Mouse (Mus musculus): ENCODE results near the gene Chrne.

The Chrne gene

DNA sequence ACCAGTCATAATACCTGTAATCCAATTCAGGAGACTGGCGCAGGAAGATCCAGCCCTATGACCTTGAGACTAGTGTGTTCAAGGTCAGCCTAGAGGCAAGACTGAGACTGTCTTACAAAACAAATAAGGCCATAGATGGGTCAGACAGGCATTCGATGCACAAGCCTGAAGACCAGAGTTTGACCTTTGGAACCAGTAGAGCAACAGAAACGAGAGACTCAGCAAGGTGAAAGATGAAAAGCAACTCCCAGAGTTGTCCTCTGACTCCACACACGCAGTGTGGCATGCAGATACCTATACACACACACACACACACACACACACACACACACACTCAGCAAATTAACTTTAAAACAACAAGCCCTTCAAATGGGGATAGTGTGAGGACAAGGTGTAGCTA is 7.9 kb upstream of the Chrne start:
- DNase-seq (ENCODE audit: low spot score): no peak

DNA sequence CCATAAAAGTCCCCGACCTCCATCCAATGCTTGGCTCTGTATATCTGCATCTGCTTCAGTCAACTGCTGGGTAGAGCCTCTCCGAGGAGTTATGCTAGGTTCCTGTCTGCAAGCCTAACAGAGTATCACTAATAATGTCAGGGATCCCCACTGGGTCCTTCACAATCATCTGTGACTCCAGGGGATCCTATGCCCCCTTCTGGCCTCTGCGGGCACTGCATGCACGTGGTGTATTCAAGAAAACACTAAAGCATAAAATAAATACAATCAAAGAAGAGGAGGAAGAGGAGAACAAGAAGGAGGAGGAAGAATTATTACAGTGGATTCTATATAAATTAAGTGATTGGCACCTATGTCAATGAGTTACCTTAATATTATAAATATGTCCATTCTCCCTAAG is 6.5 kb upstream of the Chrne start:
- DNase-seq (ENCODE audit: low spot score): peak; percentile 78

DNA sequence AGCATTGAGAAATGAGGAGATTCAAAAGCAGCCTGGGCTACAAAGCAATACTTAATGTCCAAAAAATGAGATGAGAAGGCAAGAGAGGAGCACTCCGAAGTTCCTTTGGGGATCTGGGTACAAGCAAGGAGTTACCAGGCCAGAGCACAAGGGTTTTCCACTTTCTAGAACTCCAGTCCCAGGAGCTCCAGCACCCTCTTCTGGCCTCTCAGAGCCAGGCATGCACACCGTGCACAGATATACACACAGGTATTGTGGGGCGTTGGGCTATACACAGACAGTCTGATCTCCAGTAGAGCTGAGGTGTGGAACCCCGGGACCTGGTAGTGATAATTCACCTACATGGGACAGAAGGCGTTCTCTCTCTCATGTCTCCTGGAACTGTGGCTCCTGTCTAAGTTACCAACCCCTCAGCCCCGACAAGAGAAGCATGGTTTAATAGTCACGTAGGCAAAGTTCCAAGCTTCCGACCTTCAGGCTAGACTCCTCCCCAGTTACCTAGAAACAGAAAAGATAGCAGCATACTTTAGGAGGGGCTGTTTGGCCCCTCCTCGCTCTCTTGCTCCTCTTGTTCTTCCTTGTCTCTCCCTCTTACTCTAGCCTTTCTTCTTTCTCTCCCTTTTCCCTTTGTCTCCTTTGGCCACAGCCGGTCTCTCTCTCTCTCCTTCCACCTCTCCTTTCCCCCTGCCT is 4.2 kb upstream of the Chrne start:
- DNase-seq (ENCODE audit: low spot score): no peak

DNA sequence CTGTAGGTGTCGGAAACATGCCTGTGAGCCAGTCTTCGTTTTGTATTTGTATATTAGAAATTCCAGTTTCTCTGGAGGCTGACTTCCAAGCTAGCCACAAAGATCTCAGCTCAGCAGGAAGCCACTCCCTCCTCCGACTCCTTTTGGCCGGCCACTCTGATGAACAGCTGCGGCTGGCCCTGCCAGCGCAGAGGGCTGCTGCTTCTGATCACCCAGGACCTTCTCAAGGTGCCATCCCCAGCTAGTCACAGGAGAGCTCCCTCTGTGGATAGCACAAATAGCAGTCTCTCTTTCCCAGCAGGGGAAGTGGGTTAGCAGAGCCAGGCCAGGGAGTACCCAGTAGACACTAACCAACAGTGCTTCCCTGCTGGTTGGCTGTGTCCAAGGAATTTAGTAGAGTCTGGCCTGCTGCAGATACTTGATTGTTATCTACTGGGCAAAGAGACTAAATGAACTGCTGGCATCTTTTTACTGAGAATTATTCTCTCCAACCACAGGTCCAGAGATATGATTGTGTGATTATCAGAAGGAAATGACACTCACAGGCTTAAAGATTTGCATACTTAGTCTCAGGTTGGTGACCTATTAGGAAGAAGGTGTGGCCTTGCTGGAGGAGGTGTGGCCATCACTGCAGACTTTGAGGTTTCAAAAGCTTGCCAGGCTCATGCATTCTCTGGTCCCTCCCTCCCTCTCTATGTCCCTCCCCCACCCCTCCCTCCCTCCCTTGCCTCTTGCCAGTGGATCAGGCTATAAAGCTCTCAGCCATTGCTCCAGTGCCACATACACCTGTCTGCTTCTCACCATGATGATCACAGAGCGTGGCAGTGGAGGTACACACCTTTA is 3.2 kb upstream of the Chrne start:
- DNase-seq (ENCODE audit: low spot score): no peak

DNA sequence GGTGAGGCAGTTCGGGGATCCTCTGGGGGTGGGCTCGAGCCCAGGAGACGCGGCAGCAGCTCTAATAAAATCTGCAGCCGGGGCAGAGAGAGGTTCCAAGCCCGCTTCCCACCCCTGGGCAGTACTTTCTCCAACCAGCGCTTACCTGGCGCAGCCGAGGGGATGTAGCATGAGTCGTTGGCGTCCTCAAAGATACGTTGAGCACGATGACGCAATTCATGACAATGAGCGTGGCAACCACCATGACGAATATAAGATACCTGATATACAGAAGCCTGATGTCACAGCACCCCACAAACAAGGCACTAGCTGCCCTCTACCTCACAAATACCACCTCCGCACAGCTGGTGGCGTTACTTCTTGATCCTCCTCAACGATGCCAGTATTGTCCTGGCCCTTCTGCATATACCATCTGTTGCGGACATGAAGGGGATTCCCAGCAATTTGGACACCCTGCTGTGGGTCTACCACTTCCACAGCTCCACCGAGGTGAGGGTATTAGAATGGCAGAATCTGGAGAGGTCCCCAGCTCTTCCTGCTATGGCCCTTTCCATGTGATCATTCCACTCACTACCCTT is 3.4 kb downstream of the Chrne start, which contains the start of gene 4930544D05Rik:
Gene 4930544D05Rik, plus strand, starts transcription at position 333 of the 578 bp plus-strand sequence.
- no peak for DNase-seq (ENCODE audit: low spot score)

DNA sequence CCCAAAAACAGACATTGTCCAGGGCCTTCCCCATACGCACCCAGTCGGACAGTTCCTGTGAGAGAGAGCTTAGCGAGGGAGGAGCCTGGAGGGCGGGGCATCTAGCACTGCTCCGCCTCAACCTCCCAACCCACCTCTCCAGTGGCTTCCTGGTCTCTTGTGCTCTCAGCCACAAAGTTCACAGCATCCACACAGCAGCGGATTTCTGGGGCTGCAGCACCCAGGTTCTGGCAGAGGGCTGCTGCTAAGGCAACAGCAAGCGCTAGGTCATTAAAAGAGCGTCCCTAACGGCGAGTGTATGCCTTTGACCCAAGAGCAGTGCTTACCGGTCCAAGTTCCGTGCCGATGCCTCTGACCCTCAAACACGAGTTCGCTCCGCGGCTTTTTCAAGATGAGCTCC is 3.9 kb downstream of the Chrne start:
- DNase-seq (ENCODE audit: low spot score): peak; percentile 71

DNA sequence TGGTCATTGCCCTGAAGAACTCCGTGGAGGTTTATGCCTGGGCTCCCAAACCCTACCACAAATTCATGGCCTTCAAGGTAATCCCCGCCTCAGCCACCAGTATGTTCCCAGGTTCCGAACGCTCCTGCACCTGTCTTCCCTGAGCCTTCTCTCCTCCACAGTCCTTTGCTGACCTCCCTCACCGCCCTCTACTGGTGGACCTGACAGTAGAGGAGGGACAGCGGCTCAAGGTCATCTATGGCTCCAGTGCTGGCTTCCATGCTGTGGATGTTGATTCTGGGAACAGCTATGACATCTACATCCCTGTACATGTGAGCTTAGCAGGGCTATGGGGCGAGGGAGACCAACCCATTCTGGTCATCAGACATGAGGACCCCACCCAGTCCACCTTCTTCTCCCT is 6.5 kb downstream of the Chrne start:
- no peak for DNase-seq (ENCODE audit: low spot score)

DNA sequence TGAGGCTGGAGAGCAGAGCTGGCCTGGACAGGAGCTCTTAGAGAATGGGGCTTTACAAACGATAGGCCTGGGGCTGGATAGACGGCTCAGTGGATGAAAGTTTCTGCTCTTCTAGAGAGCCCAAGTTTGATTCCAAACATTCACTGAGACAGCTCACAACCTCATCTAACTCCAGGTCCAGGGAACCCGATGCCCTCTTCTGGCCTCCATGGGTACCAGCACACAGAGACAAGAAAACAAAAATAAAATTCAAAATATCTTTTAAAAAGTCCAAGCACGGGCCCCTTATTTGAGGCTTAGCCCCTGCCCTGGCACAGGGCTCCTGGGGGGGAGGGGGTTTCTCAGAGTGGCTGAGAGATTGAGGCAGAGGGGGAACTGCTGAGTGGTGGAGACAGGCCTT is 8.3 kb downstream of the Chrne start:
- DNase-seq (ENCODE audit: low spot score): no peak

DNA sequence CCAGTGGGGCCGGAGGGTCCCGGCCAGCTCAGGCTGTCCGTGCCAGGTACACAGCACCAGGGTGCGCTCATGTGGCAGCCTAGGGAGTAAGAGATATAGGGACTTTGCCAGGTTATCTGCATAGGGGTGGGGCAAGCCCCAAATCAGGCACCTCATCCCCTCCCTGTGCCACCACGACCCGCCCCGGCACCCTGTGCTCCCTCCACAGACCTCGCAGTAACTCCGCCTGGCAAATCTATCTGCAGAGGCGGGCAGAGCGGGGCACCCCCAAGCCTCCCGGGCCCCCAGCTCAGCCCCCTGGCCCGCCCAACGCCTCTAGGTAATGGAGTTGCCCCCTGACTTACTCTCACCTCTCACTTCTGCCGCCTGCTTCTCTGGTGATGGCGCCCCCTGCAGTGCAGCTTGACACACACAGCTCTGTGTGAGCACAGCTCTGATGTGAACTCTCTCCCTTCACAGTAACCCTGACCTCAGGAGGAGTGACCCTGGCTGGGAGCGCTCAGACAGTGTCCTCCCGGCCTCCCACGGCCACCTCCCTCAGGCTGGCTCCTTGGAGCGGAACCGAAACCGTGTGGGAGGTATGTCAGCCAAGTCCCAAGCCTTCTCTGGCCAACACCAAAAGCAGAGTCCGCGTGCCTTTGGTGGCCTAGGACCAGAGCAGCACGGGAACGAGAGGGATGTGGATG is 10.5 kb downstream of the Chrne start:
- DNase-seq (ENCODE audit: low spot score): peak; percentile 77

DNA sequence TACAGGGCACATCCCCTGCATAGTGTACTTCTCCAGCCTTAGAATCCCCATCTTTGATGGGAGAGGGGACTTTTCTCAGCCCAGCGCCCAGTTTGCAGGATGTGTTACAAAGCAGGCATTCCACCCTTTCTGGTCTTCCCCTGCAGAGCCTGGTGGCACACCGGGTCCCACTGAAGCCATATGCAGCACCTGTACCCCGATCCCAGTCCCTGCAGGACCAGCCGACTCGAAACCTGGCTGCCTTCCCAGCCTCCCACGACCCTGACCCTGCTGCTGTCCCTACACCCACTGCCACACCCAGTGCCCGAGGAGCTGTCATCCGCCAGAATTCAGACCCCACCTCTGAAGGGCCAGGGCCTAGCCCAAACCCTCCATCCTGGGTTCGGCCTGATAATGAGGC is 11.4 kb downstream of the Chrne start:
- DNase-seq (ENCODE audit: low spot score): no peak

DNA sequence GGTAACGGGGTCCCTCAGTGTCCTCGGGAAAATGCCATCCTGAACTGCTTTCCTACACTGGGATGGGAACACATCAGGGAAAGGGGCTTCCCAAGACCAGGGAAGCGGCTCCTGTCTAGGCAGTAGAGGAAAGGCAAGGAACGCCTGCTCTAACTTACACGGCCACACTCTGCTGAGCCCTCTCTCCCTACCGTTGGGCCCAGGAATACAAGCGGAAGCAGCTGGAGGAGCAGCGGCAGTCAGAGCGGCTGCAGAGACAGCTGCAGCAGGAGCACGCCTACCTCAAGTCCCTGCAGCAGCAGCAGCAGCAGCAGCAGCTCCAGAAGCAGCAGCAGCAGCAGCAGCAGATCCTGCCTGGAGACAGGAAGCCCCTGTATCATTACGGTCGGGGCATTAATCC is 12.3 kb downstream of the Chrne start:
- DNase-seq (ENCODE audit: low spot score): no peak

DNA sequence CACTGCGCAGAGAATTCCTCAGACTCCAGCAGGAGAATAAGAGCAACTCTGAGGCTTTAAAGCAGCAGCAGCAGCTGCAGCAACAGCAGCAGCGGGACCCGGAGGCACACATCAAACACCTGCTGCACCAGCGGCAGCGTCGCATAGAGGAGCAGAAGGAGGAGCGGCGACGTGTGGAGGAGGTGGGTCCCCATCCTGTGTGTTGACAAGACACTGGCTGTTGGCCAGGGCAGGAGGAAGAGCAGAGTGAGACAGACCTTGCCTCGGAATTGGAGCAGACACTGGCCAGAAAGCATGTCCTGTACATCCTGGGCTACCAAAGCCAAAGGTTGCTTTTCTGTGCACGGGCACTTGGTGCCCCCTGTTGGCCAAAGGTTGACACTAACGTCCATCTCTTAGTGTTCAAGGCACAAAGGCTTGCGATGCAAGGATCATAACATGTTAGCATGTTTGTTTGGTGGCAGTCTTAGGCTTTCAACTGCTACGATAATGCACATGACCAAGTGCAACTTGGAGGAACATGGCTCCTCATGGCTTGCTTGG is 13.9 kb downstream of the Chrne start:
- DNase-seq (ENCODE audit: low spot score): peak; percentile 84

DNA sequence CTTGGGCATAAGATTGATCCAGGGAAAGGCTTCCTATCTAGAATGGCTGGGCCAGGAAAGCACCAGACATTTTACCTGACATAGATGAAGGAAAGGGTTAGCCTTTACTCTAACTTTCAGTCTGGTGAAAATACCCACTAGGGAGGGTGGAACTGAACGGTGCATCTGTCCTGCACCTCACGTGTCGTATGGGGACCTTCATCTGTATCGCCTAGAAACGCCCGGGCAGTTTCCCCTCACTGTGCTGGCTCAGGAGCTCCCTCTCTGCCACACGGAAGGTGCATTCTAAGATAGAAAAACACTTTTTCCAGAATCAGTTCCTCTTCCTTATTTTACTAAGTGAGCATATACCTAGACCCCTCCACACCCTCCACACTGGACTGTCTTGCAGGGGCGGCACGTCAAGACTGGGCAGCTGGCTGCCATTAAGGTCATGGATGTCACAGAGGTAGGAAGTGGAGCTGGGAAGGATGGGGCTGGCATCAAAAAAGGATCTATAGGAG is 20.5 kb downstream of the Chrne start:
- DNase-seq (ENCODE audit: low spot score): no peak

DNA sequence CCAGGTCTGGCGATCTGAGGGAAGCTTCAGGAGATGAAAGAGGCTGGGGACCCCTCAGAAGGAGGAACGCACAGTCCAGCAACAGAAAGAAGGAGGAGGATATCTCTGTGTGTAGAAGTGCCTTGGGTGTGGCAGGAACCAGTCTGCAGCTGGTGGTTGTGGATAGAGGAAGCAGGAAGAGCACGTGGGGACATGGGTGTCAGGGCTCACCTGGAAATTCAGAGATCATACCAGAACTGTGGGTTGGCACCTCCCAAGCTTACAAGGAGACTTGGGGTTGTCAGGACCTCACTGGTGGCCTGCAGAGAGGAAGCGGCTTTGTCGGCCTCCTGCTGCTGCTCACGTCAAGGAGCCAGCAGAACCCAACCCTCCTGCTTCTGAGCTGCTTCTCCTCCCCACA is 21.7 kb downstream of the Chrne start:
- DNase-seq (ENCODE audit: low spot score): no peak

DNA sequence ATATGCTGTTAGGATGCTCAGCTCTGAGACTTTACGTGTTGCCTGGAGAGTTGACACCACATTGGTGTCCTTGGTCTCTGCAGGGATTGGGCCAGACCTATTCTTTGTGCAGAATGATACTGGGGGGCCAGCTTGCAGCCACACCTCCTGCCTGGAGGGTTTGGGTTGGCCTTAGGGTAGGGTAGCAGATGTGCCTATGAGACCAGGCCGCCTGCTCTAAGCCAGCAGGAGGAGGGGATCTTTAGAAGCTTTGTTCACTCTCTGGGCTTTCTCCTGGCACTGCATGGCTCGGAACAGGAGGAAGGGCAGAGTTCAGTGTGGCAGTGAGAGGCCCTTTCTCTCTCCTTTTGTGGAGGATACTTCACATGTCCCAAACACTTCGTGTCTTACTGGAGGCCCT is 22.9 kb downstream of the Chrne start:
- no peak for DNase-seq (ENCODE audit: low spot score)

DNA sequence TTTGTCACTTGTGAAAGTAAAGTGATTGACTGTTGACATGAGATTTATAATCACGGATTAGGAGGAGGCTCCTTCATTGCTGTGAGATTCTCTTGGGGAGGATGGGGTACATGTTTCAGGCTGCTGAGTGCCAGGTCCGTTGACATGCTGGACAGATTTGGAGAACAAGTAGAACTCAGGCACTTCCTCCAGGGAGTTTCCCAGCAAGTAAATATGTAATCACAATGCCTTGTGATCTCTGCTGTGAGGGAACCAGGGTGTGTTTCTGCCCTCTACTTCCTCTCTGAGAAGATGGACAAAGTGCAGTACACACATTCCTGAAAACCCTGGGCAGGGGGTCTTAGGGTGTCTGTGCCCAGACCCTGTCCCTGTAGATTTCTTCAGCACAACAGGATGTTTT is 23.4 kb downstream of the Chrne start:
- no peak for DNase-seq (ENCODE audit: low spot score)

DNA sequence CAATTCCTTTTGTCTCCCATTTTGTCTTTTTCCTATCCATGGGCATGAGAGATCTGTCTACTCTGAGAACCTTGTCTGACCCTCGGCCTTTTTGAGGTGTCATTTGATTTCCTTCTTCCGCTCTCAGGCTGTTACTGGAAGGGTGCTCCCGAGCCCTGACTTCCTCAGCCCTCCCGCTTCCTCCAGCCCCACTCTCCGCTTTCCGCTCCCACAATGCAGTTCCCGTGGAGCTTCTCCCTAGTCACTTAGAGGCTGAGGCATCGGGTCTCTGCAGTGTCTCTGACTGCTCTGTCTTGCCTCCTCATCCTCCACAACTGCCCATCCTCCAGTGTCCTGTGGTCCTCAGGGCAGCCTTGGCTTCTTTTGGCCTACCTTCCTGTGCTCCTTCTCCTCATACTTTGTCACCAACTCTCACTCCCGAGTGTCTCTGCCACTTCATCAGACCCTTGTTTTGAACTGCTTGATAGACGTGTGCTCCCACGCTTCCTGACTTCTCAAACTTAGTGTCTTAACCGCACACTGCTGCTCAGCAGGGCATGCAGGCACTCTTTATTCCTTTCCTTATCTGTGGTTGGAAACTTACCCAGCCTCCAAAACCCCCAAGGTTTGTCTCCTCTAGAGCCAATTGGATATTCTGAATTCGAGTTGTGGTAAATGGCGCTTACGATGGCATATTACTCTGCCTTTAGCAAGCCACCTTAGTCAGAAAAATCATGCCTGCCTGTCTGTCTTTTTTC is 24.6 kb downstream of the Chrne start:
- no peak for DNase-seq (ENCODE audit: low spot score)

DNA sequence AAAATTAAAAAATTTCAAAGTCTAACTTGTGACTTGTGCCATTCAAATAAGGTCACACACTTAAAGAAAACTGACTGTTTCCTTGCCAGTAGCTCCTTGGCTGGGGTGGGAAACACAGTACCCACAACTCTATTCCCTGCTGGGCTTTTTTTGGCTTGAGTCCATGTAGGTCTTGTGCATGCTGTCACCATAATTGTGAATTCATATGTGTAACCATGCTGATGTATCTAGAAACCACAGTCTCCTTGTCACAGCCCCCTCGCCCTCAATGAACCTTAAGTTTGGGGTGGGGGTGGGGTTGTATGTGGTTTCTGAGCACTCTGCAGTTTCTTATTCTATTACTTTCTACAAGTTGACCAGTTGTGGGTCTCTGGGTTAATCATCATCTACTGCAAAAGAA is 27.3 kb downstream of the Chrne start:
- DNase-seq (ENCODE audit: low spot score): no peak

DNA sequence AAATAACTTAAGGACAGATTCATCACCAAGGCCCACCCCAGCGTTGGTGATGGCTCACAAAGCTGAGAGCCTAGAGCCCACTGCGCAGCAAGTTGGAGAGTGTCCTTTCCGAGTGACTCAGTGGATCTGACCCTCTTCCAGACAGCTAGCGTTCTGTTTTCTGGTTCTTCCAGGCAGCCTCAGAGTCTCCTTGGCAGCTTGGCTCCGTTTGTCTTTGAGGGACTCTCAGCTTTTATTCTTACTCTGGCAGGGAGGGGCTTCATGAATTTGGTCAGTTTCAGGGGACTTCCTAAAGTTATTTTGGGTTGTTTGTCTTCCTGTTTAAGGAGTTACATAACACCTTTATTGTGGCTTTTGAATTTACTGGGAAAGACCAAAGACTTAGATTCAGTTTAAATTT is 32.1 kb downstream of the Chrne start:
- DNase-seq (ENCODE audit: low spot score): no peak

DNA sequence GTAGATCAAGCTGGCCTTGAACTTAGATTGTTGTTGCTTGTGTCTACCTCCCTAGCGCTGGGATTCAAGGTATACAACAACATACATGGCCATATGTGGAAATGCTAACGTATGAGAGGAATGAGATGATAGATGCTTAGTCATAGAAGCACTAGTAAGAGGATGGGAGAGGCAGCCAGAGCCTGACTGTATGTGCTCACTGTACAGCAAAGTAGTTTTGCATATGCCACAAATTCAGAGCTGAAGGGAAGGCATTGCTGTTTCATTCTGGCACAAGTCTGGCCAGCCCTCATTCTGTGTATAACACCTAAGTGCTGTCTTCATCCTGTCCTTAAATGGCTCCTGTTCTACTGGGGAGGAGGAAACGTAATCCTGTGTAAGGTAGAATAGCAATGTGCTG is 32.8 kb downstream of the Chrne start:
- DNase-seq (ENCODE audit: low spot score): no peak

DNA sequence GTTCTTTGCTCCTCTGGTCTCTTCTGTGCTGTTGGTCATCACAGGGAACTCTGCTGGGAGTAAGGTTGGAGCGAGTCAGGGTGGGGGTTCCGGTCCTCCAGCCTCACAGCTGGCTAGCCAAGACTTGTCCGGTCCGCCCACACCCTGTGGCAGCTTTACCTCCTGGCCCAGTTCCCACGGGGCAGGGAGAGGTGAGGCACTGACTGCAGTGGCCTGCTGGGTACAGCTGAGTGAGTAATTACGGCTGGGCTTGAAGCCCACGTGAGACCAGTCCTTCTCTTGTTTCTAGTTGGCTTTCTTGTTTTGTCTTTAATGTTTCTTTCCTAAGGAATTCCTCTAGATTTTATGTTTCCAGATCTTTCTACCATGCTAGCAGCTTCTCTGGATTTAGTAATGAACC is 33.6 kb downstream of the Chrne start:
- DNase-seq (ENCODE audit: low spot score): peak; percentile 52

DNA sequence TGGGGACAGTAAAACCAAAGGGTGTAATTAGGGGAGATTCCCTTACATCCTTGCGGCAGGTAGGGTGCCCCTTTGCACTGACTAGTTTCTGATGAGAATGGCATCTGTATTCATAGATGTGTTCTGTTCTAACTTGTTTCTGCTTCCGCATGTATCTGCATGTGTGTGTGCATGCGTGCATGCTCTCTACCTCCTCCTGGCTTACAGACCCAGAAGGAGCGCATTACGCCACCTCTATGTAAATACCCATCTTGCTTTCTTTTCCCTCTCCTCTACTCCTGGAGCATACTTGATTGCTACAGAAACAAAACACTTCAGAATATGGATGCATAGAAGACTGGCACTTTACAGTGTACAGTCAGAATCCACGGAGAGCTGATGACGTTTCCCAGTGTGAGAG is 35.2 kb downstream of the Chrne start:
- DNase-seq (ENCODE audit: low spot score): no peak
